Mouse (Mus musculus) kidney, postnatal 4 days (tissue): ENCODE measurements at regions not wholly inside any gene's neighbourhood (a gene's known extent, or its start where the extent isn't known, plus 50 kb on each side); places are given as distances from the start of the nearest gene placed in this dataset.
"Not testable (repeated sequence)": the region's sequence is repeated elsewhere in the genome, so short reads cannot be mapped to it uniquely, and the experiment has no call there.

Source experiments
- DNase-seq, 2 experiments: peaks; one replicate each; pipeline ENCODE4 v3.0.0; 2021; ENCODE audit warnings: mixed read lengths in 2 of 2

GRCm38 (mm10) chr8:109320955-109321354, 172.9 kb upstream of the Pmfbp1 start:
- DNase-seq, result no peak

- DNase-seq, result no peak
Measured at GRCm38 (mm10) chr8:109323351-109323750, 170.5 kb upstream of the Pmfbp1 start.

- no peak for DNase-seq
Measured at GRCm38 (mm10) chr8:109324241-109324640, 169.6 kb upstream of the Pmfbp1 start.

GRCm38 (mm10) chr8:109336203-109336602, 157.6 kb upstream of the Pmfbp1 start:
- DNase-seq, result no peak

- no peak for DNase-seq
Measured at GRCm38 (mm10) chr8:109338220-109338835, 155.5 kb upstream of the Pmfbp1 start.

GRCm38 (mm10) chr8:109340647-109341046, 153.2 kb upstream of the Pmfbp1 start:
- not testable (repeated sequence) for DNase-seq

- no peak for DNase-seq
Measured at GRCm38 (mm10) chr8:109355168-109355567, 138.7 kb upstream of the Pmfbp1 start.

- peak in 1 of 2 experiments; percentile 7 for DNase-seq
Measured at GRCm38 (mm10) chr8:109359396-109360051, 134.3 kb upstream of the Pmfbp1 start.

- peak in 1 of 2 experiments; percentile 24 for DNase-seq
Measured at GRCm38 (mm10) chr8:109360081-109360715, 133.6 kb upstream of the Pmfbp1 start.

- peak; percentile 15 to 31 for DNase-seq
Measured at GRCm38 (mm10) chr8:109360904-109361303, 132.9 kb upstream of the Pmfbp1 start.

- no peak for DNase-seq
Measured at GRCm38 (mm10) chr8:109361575-109362361, 132.1 kb upstream of the Pmfbp1 start.

- no peak for DNase-seq
Measured at GRCm38 (mm10) chr8:109363185-109363845, 130.5 kb upstream of the Pmfbp1 start.

- no peak for DNase-seq
Measured at GRCm38 (mm10) chr8:109373977-109374376, 119.8 kb upstream of the Pmfbp1 start.

- DNase-seq, result no peak
Measured at GRCm38 (mm10) chr8:109384881-109385280, 108.9 kb upstream of the Pmfbp1 start.

- DNase-seq, result no peak
Measured at GRCm38 (mm10) chr8:109395133-109395855, 98.5 kb upstream of the Pmfbp1 start.

- no peak for DNase-seq
Measured at GRCm38 (mm10) chr8:109399616-109400015, 94.2 kb upstream of the Pmfbp1 start.

- no peak for DNase-seq
Measured at GRCm38 (mm10) chr8:109400192-109400591, 93.6 kb upstream of the Pmfbp1 start.

GRCm38 (mm10) chr8:109407913-109408312, 85.9 kb upstream of the Pmfbp1 start:
- DNase-seq, result peak; percentile 16 to 33

GRCm38 (mm10) chr8:109410531-109410930, 83.3 kb upstream of the Pmfbp1 start:
- no peak for DNase-seq

- DNase-seq, result no peak
Measured at GRCm38 (mm10) chr8:109413386-109413785, 80.4 kb upstream of the Pmfbp1 start.

GRCm38 (mm10) chr8:109415315-109415714, 78.5 kb upstream of the Pmfbp1 start:
- no peak for DNase-seq

GRCm38 (mm10) chr8:109415906-109416305, 77.9 kb upstream of the Pmfbp1 start:
- no peak for DNase-seq
